Mouse (Mus musculus): ENCODE results near the gene Gm49358.

The Gm49358 gene

GRCm38 (mm10) chr10:86814292-86815131 is 50.7 kb downstream of the Gm49358 start:
- DNase-seq (ENCODE audit: low read depth, low spot score) = peak; percentile 65

- DNase-seq (ENCODE audit: low read depth, low spot score) = no peak
Measured at GRCm38 (mm10) chr10:86815133-86815532, 51.4 kb downstream of the Gm49358 start.

GRCm38 (mm10) chr10:86819649-86820165 is 55.9 kb downstream of the Gm49358 start:
- peak; percentile 19 for DNase-seq (ENCODE audit: low read depth, low spot score)

- DNase-seq (ENCODE audit: low read depth, low spot score) = no peak
Measured at GRCm38 (mm10) chr10:86821014-86821413, 57.2 kb downstream of the Gm49358 start.

GRCm38 (mm10) chr10:86824093-86824492 is 60.3 kb downstream of the Gm49358 start:
- no peak for DNase-seq (ENCODE audit: low read depth, low spot score)

- DNase-seq (ENCODE audit: low read depth, low spot score) = no peak
Measured at GRCm38 (mm10) chr10:86824871-86825270, 61.1 kb downstream of the Gm49358 start.

GRCm38 (mm10) chr10:86825871-86826522 is 62.2 kb downstream of the Gm49358 start:
- DNase-seq (ENCODE audit: low read depth, low spot score) = no peak

GRCm38 (mm10) chr10:86826929-86827328 is 63.2 kb downstream of the Gm49358 start:
- DNase-seq (ENCODE audit: low read depth, low spot score) = no peak

GRCm38 (mm10) chr10:86828221-86829135 is 64.7 kb downstream of the Gm49358 start:
- no peak for DNase-seq (ENCODE audit: low read depth, low spot score)

GRCm38 (mm10) chr10:86829515-86829914 is 65.7 kb downstream of the Gm49358 start:
- peak; percentile 48 for DNase-seq (ENCODE audit: low read depth, low spot score)

- no peak for DNase-seq (ENCODE audit: low read depth, low spot score)
Measured at GRCm38 (mm10) chr10:86836784-86837183, 73.0 kb downstream of the Gm49358 start.

GRCm38 (mm10) chr10:86838827-86839226 is 75.1 kb downstream of the Gm49358 start:
- DNase-seq (ENCODE audit: low read depth, low spot score) = no peak

- no peak for DNase-seq (ENCODE audit: low read depth, low spot score)
Measured at GRCm38 (mm10) chr10:86842659-86843058, 78.9 kb downstream of the Gm49358 start.

- no peak for DNase-seq (ENCODE audit: low read depth, low spot score)
Measured at GRCm38 (mm10) chr10:86846926-86847467, 83.2 kb downstream of the Gm49358 start.

GRCm38 (mm10) chr10:86849087-86849486 is 85.3 kb downstream of the Gm49358 start:
- no peak for DNase-seq (ENCODE audit: low read depth, low spot score)

GRCm38 (mm10) chr10:86849508-86849907 is 85.7 kb downstream of the Gm49358 start:
- DNase-seq (ENCODE audit: low read depth, low spot score) = no peak

- DNase-seq (ENCODE audit: low read depth, low spot score) = no peak
Measured at GRCm38 (mm10) chr10:86852160-86852559, 88.4 kb downstream of the Gm49358 start.

GRCm38 (mm10) chr10:86853433-86853832 is 89.7 kb downstream of the Gm49358 start:
- no peak for DNase-seq (ENCODE audit: low read depth, low spot score)

GRCm38 (mm10) chr10:86860396-86860795 is 96.6 kb downstream of the Gm49358 start:
- DNase-seq (ENCODE audit: low read depth, low spot score) = peak; percentile 68

- DNase-seq (ENCODE audit: low read depth, low spot score) = no peak
Measured at GRCm38 (mm10) chr10:86862496-86862895, 98.7 kb downstream of the Gm49358 start.

GRCm38 (mm10) chr10:86863429-86863828 is 99.7 kb downstream of the Gm49358 start:
- peak; percentile 47 for DNase-seq (ENCODE audit: low read depth, low spot score)
